In the genomic region with DNA sequence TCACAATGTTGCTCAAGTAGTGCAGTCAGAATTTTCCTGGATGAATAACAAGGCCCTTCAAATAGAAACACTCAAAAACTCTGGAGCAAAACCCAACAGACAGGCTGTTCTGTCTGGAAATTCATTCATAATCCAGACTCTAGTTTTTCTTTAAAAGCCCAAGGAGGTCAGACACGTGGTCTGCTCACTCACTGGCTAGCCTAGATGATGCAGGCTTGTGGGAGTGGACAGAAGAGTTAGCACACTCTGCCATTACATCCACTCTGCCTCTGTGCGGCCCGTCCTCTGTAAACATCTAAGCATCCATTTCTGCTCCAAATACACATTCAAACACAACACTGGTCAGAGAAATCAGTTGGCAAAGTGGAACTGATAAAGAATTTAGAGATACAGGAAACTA, we compare ENCODE assay signal across 22 mouse cellular contexts.
DNase-seq lines count a peak whose midpoint lies in the region; ATAC-seq and TF ChIP-seq lines count a peak whose summit lies in the region.
"Had no signal": no experiment of that assay in that cellular context is flagged by ENCODE, and none has a peak within 500 bp of the region (broad histone marks: within the 10 kb centered on the region; RNA-seq: fewer than 3 reads in every experiment).

No protein-coding gene starts in this region.

- TF ChIP-seq CTCF in forebrain, postnatal 0 days (IDR thresholded peaks at IDR 0.05; ENCODE audit: low read depth), result no peak
- no peak for TF ChIP-seq CTCF in lung, postnatal 0 days (IDR thresholded peaks at IDR 0.05)
- TF ChIP-seq CTCF in lung, adult 2 months (IDR thresholded peaks at IDR 0.05; ENCODE audit: insufficient read depth, low read length), result no peak

- ATAC-seq in forebrain, postnatal 0 days, result no peak
- ATAC-seq in heart, embryonic 16.5 days (replicated peaks; ENCODE audit: extremely low read depth, insufficient read depth, low FRiP score), result no peak
- peak; percentile 68 for ATAC-seq in lung, postnatal 0 days
- no peak for ATAC-seq in midbrain, embryonic 13.5 days
- ATAC-seq: activated CD4-positive, CD25-positive, alpha-beta regulatory T cell, adult 4 months; forebrain, embryonic 16.5 days; hindbrain, postnatal 0 days; Patski had no signal

- no peaks in the 10 kb centered on the region for H3K9me3 ChIP-seq in forebrain, postnatal 0 days (ENCODE audit: low read length)
- no peaks in the 10 kb centered on the region for H3K9me3 ChIP-seq in forebrain, embryonic 10.5 days
- H3K9me3 ChIP-seq in heart, embryonic 16.5 days (replicated peaks; ENCODE audit: control insufficient read depth, low read length), result no peaks in the 10 kb centered on the region
- H3K9me3 ChIP-seq in lung, postnatal 0 days (ENCODE audit: low read length), result no peaks in the 10 kb centered on the region
- H3K9me3 ChIP-seq in midbrain, embryonic 13.5 days, result no peaks in the 10 kb centered on the region
- H3K9me3 ChIP-seq: embryonic facial prominence, embryonic 15.5 days; forebrain, embryonic 12.5 days; heart, embryonic 13.5 days; hindbrain, embryonic 13.5 days had no signal

- H3K4me2 ChIP-seq in forebrain, postnatal 0 days (ENCODE audit: low read depth), result no peak overlapping the region
- H3K4me2 ChIP-seq in heart, embryonic 16.5 days (ENCODE audit: low read depth, low read length), result no peak overlapping the region
- no peak overlapping the region for H3K4me2 ChIP-seq in lung, postnatal 0 days (replicated peaks; ENCODE audit: low read depth, low read length)
- H3K4me2 ChIP-seq in midbrain, embryonic 13.5 days (replicated peaks), result no peak overlapping the region
- H3K4me2 ChIP-seq: embryonic facial prominence, embryonic 15.5 days; forebrain, embryonic 12.5 days; heart, embryonic 13.5 days; hindbrain, embryonic 13.5 days had no signal

- no peak overlapping the region for H3K4me3 ChIP-seq in forebrain, postnatal 0 days (ENCODE audit: low read depth, low read length)
- H3K4me3 ChIP-seq in forebrain, embryonic 10.5 days, result no peak overlapping the region
- H3K4me3 ChIP-seq in heart, embryonic 16.5 days (ENCODE audit: low read length), result no peak overlapping the region
- no peak overlapping the region for H3K4me3 ChIP-seq in lung, postnatal 0 days (ENCODE audit: low read depth, low read length)
- H3K4me3 ChIP-seq in lung, adult 2 months (replicated peaks; ENCODE audit: extremely low read depth, low read depth, low read length), result no peak overlapping the region
- H3K4me3 ChIP-seq in midbrain, embryonic 13.5 days (replicated peaks), result no peak overlapping the region
- H3K4me3 ChIP-seq: embryonic facial prominence, embryonic 15.5 days; erythroblast, embryonic 14.5 days; forebrain, embryonic 12.5 days; heart, embryonic 13.5 days; hindbrain, embryonic 13.5 days had no signal

- no peaks in the 10 kb centered on the region for H3K4me1 ChIP-seq in forebrain, postnatal 0 days (ENCODE audit: insufficient read depth)
- no peaks in the 10 kb centered on the region for H3K4me1 ChIP-seq in forebrain, embryonic 10.5 days
- H3K4me1 ChIP-seq in heart, embryonic 16.5 days (ENCODE audit: control insufficient read depth, insufficient read depth, low read length), result peaks cover 8% of the 10 kb centered on the region; the same call in 1 of the 2 replicates
- peaks cover 3% of the 10 kb centered on the region; the same call in 1 of the 2 replicates for H3K4me1 ChIP-seq in lung, postnatal 0 days (ENCODE audit: insufficient read depth, low read depth, low read length)
- no peaks in the 10 kb centered on the region for H3K4me1 ChIP-seq in lung, adult 2 months (ENCODE audit: control insufficient read depth, insufficient read depth, low read length)
- H3K4me1 ChIP-seq in midbrain, embryonic 13.5 days (replicated peaks), result peaks cover 7% of the 10 kb centered on the region; the same call in 1 of the 2 replicates
- H3K4me1 ChIP-seq: forebrain, embryonic 12.5 days had no signal

- H3K36me3 ChIP-seq in forebrain, postnatal 0 days (ENCODE audit: insufficient read depth), result no peaks in the 10 kb centered on the region
- peaks cover 26% of the 10 kb centered on the region for H3K36me3 ChIP-seq in forebrain, embryonic 10.5 days (replicated peaks)
- no peaks in the 10 kb centered on the region for H3K36me3 ChIP-seq in heart, embryonic 16.5 days (ENCODE audit: control insufficient read depth, insufficient read depth)
- H3K36me3 ChIP-seq in lung, postnatal 0 days (ENCODE audit: insufficient read depth, low read length), result no peaks in the 10 kb centered on the region
- H3K36me3 ChIP-seq in midbrain, embryonic 13.5 days, result no peaks in the 10 kb centered on the region
- H3K36me3 ChIP-seq: embryonic facial prominence, embryonic 15.5 days had no signal

- no peak for DNase-seq in forebrain, postnatal 0 days
- DNase-seq in forebrain, embryonic 10.5 days (ENCODE audit: extremely low spot score, low spot score), result no peak
- DNase-seq in heart, adult 9 months (ENCODE audit: low spot score in 2 of 2), result no peak
- DNase-seq in lung, postnatal 0 days (ENCODE audit: low spot score), result peak; percentile 55
- DNase-seq in lung, adult 2 months, result no peak
- DNase-seq: cerebellum, adult 18-20 months; cerebellum, postnatal 14 days; embryo, embryonic 11 days; gastrocnemius, postnatal 36 days; heart, adult 18-20 months; heart, postnatal 10 days had no signal

- no peak overlapping the region for H3K9ac ChIP-seq in forebrain, postnatal 0 days
- H3K9ac ChIP-seq in heart, embryonic 16.5 days (ENCODE audit: low read length), result no peak overlapping the region
- no peak overlapping the region for H3K9ac ChIP-seq in lung, postnatal 0 days (replicated peaks; ENCODE audit: low read depth)
- H3K9ac ChIP-seq in midbrain, embryonic 13.5 days (replicated peaks), result no peak overlapping the region
- H3K9ac ChIP-seq: embryonic facial prominence, embryonic 15.5 days; forebrain, embryonic 12.5 days; heart, embryonic 13.5 days; hindbrain, embryonic 13.5 days had no signal

- TF ChIP-seq POLR2A in lung, adult 2 months (IDR thresholded peaks at IDR 0.05; ENCODE audit: borderline replicate concordance, extremely low read depth, low read depth, low read length), result no peak

- TF ChIP-seq EP300 in lung, postnatal 0 days (IDR thresholded peaks at IDR 0.05), result no peak

- peak overlapping the region; percentile 42; the same call in 1 of the 2 replicates for H3K27ac ChIP-seq in forebrain, postnatal 0 days (ENCODE audit: low read depth, low read length)
- no peak overlapping the region for H3K27ac ChIP-seq in forebrain, embryonic 10.5 days
- H3K27ac ChIP-seq in heart, embryonic 16.5 days (ENCODE audit: low read length), result 0 out of 2 replicates have a peak overlapping the region, but pooled peaks have one; percentile 18
- H3K27ac ChIP-seq in lung, postnatal 0 days (ENCODE audit: low read length), result peak overlapping the region; percentile 43; the same call in 1 of the 2 replicates
- no peak overlapping the region for H3K27ac ChIP-seq in midbrain, embryonic 13.5 days
- H3K27ac ChIP-seq: embryonic facial prominence, embryonic 15.5 days; forebrain, embryonic 12.5 days; hindbrain, embryonic 13.5 days; hindbrain, postnatal 0 days had no signal

- WGBS in forebrain, postnatal 0 days, result 81% methylated on average over 3 of the region's 3 CpGs
- WGBS in forebrain, embryonic 10.5 days, result 88% methylated on average over 3 of the region's 3 CpGs
- WGBS in heart, embryonic 16.5 days, result 88% methylated on average over 3 of the region's 3 CpGs
- WGBS in lung, postnatal 0 days, result 75% methylated on average over 3 of the region's 3 CpGs
- 62% methylated on average over 3 of the region's 3 CpGs for WGBS in lung, adult 2 months
- WGBS in midbrain, embryonic 13.5 days, result 82% methylated on average over 3 of the region's 3 CpGs

- no peaks in the 10 kb centered on the region for H3K27me3 ChIP-seq in forebrain, postnatal 0 days (ENCODE audit: insufficient read depth, low read length)
- no peaks in the 10 kb centered on the region for H3K27me3 ChIP-seq in forebrain, embryonic 10.5 days (ENCODE audit: poor library complexity, severe bottlenecking)
- no peaks in the 10 kb centered on the region for H3K27me3 ChIP-seq in heart, embryonic 16.5 days (ENCODE audit: control insufficient read depth, insufficient read depth, low read length)
- no peaks in the 10 kb centered on the region for H3K27me3 ChIP-seq in lung, postnatal 0 days (replicated peaks; ENCODE audit: insufficient read depth, low read length)
- H3K27me3 ChIP-seq in midbrain, embryonic 13.5 days, result no peaks in the 10 kb centered on the region
- H3K27me3 ChIP-seq: embryonic facial prominence, embryonic 15.5 days; forebrain, embryonic 12.5 days; heart, embryonic 13.5 days; hindbrain, embryonic 13.5 days; Patski had no signal

Comparison
In these comparisons a context has a peak if more than half of its experiments do, and no peak if none do; other contexts are left out.
1. H3K27ac ChIP-seq: peak in forebrain, postnatal 0 days (single experiment), heart, embryonic 16.5 days (single experiment) and lung, postnatal 0 days (single experiment); none in forebrain, embryonic 10.5 days (single experiment) and midbrain, embryonic 13.5 days (single experiment).